Mouse (Mus musculus) layer of hippocampus, postnatal 36 days (tissue): Measurements from ENCODE around the gene Kmt5a. TPM values are rescaled to one million over a fixed set of nuclear protein-coding genes. Genes with fewer than 3 reads are reported as not detected.

Source experiments
- microRNA-seq, 2 experiments: library from miRNA; unstranded; fragments of <30 nt; microRNA quantifications; one replicate each; pipeline ENCODE4 v1.2.0; 2021
- total RNA-seq, 2 experiments: library from RNA; stranded (reverse); gene quantifications; 2 replicates each; pipeline ENCODE4 v1.2.3; 2021

Kmt5a gene
- total RNA-seq, 2 experiments from 2014 or later, result 63.9 to 78.5 TPM

Small RNA genes lying within 50 kb of the gene (microRNA-seq; reads per million reads assigned to microRNA genes)
- 0 to 0.21 reads per million in 2 experiments for gene Gm27486

Other genes with a start within 250 kb of the Kmt5a start
- gene Pitpnm2, start 190.2 kb upstream of the Kmt5a start, total RNA-seq, result 100 to 1,000 TPM; 281 to 377 TPM
- 10 to 100 TPM; 16.8 to 20.5 TPM for gene Mphosph9, start 112.0 kb upstream of the Kmt5a start, total RNA-seq
- gene 2810006K23Rik, start 111.8 kb upstream of the Kmt5a start, total RNA-seq, result 10 to 100 TPM; 15.5 to 16.6 TPM
- gene Cdk2ap1, start 76.8 kb upstream of the Kmt5a start, total RNA-seq, result 10 to 100 TPM; 95.1 to 99.2 TPM
- gene Sbno1, start 13.9 kb upstream of the Kmt5a start, total RNA-seq, result 100 to 1,000 TPM; 148 to 157 TPM
- gene Rilpl2, start 38.4 kb downstream of the Kmt5a start, total RNA-seq, result 10 to 100 TPM; 19.8 to 20.6 TPM
- 10 to 100 TPM; 27.4 to 31.7 TPM for gene Snrnp35, start 43.2 kb downstream of the Kmt5a start, total RNA-seq
- gene Rilpl1, start 91.5 kb downstream of the Kmt5a start, total RNA-seq, result 10 to 100 TPM; 68.7 to 72.1 TPM
- gene Tmed2, start 100.8 kb downstream of the Kmt5a start, total RNA-seq, result 100 to 1,000 TPM; 102 to 106 TPM
- 10 to 100 TPM; 23.3 to 28.3 TPM for gene Ddx55, start 112.9 kb downstream of the Kmt5a start, total RNA-seq
- gene Eif2b1, start 139.2 kb downstream of the Kmt5a start, total RNA-seq, result 10 to 100 TPM; 36.1 to 40.6 TPM
- 10 to 100 TPM; 30.0 to 32.4 TPM for gene Gtf2h3, start 139.2 kb downstream of the Kmt5a start, total RNA-seq
- 10 to 100 TPM; 58.7 to 60.5 TPM for gene Atp6v0a2, start 188.6 kb downstream of the Kmt5a start, total RNA-seq